Mouse (Mus musculus) G1E (cell line): ENCODE measurements around the gene Olfr525. TPM values are rescaled to one million over a fixed set of nuclear protein-coding genes. Genes with fewer than 3 reads are reported as not detected.

Experiments
- ATAC-seq: 2 replicates; pipeline ENCODE4 v1.8.0; 2016; ENCODE audit warnings: mild to moderate bottlenecking; ENCODE audit not compliant: insufficient number of reproducible peaks, poor library complexity, low FRiP score, severe bottlenecking; ENCODE audit errors: extremely low read depth
- DNase-seq: peaks from one replicate; pipeline ENCODE4 v3.0.0; 2012; ENCODE audit warnings: low spot score
- H3K27me3 ChIP-seq: 2 replicates; pipeline ENCODE4 v1.6.1; 2012; ENCODE audit warnings: mild to moderate bottlenecking, low read length, inconsistent platforms; ENCODE audit not compliant: insufficient read depth
- H3K36me3 ChIP-seq: replicated peaks from 2 replicates; pipeline ENCODE3; 2012; ENCODE audit warnings: mild to moderate bottlenecking, inconsistent platforms
- H3K4me1 ChIP-seq: 2 replicates; pipeline ENCODE4 v1.6.1; 2012; ENCODE audit warnings: low read depth, low read length, inconsistent platforms, mixed read lengths; ENCODE audit not compliant: insufficient read depth
- H3K4me3 ChIP-seq: 2 replicates; pipeline ENCODE4 v1.5.1; 2012; ENCODE audit warnings: low read depth, mild to moderate bottlenecking, inconsistent platforms, low read length, moderate library complexity, mixed read lengths
- H3K9me3 ChIP-seq: replicated peaks from 2 replicates; pipeline ENCODE4 v1.6.1; 2012; ENCODE audit warnings: inconsistent platforms
- CTCF ChIP-seq: IDR thresholded peaks from 2 replicates; pipeline ENCODE4 v1.5.1; 2012; ENCODE audit warnings: low read depth, low read length, inconsistent platforms, mixed read lengths
- GATA1 ChIP-seq: IDR thresholded peaks from 2 replicates; pipeline ENCODE4 v1.6.1; 2012; ENCODE audit warnings: borderline replicate concordance, low read length, inconsistent platforms, mixed read lengths
- GATA2 ChIP-seq: IDR thresholded peaks from 2 replicates; pipeline ENCODE4 v1.6.1; 2012; ENCODE audit warnings: low read depth, low read length, inconsistent platforms, borderline replicate concordance
- POLR2AphosphoS5 ChIP-seq: IDR thresholded peaks from 2 replicates; pipeline ENCODE4 v1.6.1; 2012; ENCODE audit warnings: low read depth, low read length, inconsistent platforms; ENCODE audit not compliant: insufficient replicate concordance
- TAL1 ChIP-seq: conservative IDR thresholded peaks from 2 replicates; pipeline ENCODE4 v1.6.1; 2012; ENCODE audit warnings: low read depth, low read length, inconsistent platforms, mixed read lengths
- polyA plus RNA-seq: library from polyadenylated mRNA; stranded (reverse); fragments of >175 nt; gene quantifications from 2 replicates; pipeline ENCODE4 v1.2.3, GENCODE M21; 2012
- total RNA-seq, 2 experiments: library from RNA; stranded (forward) in 1 of 2; stranded (reverse) in 1 of 2; fragments of 200-1000 nt in 1 of 2; fragments of >200 nt in 1 of 2; fragmentation: Nextera tagmentation in 1 of 2; gene quantifications; 2 replicates each; pipeline ENCODE4 v1.2.3; 2014 to 2017

Gene Olfr525
- total and polyA plus RNA-seq, 3 experiments = 0.16 TPM; not detected in 2

DNA sequence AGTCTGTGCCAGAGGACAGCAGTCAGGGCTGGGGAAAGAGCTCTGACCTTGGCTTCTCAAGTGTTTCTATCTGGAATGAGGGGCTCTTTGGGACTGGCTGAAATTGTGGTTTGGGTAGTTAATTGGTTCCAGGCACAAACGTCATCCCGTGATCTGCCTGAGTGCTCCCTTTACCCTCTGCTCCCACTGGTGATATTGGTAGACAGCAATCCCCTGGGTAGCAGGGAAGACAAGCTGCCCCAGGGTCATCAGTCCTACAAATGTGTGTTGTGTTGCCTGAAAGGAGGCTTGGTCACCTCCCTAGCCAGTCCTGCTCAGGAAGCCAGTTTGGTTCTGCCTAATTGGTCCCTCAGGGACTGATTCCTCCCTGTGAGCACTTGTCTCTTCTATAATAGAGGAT lies 13.1 kb downstream of the Olfr525 start, which contains the start of gene Olfr527:
Gene Olfr527, plus strand, starts transcription at position 301 of the 400 bp plus-strand sequence.
- 0 out of 2 replicates have a peak, but pooled peaks cover 2% of the 10 kb centered on the region for H3K4me1 ChIP-seq
- DNase-seq (no peak), ATAC-seq (no peak)
- peaks cover 18% of the 10 kb centered on the region; the same call in 1 of the 2 replicates for H3K27me3 ChIP-seq
- H3K4me3 ChIP-seq = no peak within 1 kb of the TSS
- H3K9me3 ChIP-seq = no peaks in the 10 kb centered on the region
- TF ChIP-seq CTCF = no peak
- TF ChIP-seq GATA2 = no peak
- no peak for TF ChIP-seq POLR2AphosphoS5
- TF ChIP-seq TAL1 = no peak
- no peak for TF ChIP-seq GATA1
- no peaks in the 10 kb centered on the region for H3K36me3 ChIP-seq

DNA sequence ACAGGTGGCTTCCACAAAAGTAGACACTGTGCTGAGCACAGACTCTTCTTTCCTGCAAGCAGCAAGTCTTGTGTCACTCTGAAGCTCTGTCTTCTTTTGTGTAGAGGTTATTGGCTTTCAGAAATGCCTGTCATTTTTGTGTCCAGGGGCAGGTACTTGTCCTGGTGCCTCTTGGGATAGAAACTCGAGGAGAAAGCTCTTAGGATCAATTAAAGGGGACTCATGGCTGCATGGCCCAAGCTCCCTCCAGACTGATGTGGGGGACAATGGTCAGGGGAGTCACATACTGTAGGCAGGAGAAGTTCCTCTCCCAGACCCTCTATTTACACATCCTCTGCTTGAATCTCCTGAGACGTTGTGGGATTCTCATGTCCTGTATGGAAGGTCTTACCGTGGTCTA lies 40.9 kb downstream of the Olfr525 start, which contains the start of gene Olfr60:
Gene Olfr60, minus strand, starts transcription at position 101 of the 400 bp plus-strand sequence.
- Histone ChIP-seq H3K27me3 (peaks cover 2% of the 10 kb centered on the region; the same call in 1 of the 2 replicates), H3K4me1 (no peaks in the 10 kb centered on the region), H3K36me3 (no peaks in the 10 kb centered on the region), H3K4me3 (no peak within 1 kb of the TSS), H3K9me3 (peaks cover 7% of the 10 kb centered on the region)
- TF ChIP-seq POLR2AphosphoS5 = no peak
- TF ChIP-seq GATA2 = no peak
- no peak for TF ChIP-seq TAL1
- TF ChIP-seq CTCF = no peak
- TF ChIP-seq GATA1 = no peak
- ATAC-seq = no peak
- DNase-seq = no peak

DNA sequence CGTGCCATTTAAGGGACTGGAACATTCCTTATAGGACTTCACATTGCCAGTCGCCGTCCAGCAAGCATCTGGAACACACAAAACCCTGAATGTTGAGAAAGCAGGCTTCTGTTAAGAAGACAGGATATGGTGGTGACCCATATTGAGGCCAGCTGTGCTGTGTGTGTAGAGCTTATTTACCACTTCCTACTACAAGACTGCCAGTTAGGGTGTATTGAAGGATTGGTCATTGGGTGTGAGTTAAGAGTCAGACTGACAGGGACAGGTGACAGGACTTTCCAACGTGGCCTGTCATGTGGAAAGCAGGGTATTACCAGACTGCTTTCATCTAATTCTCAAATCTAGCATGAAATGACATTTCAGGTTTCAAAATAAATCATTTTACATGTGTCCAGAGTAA lies 53.6 kb downstream of the Olfr525 start:
- Histone ChIP-seq H3K4me1 (no peaks in the 10 kb centered on the region), H3K36me3 (no peaks in the 10 kb centered on the region), H3K27me3 (peaks cover 4% of the 10 kb centered on the region), H3K4me3 (no peak overlapping the region), H3K9me3 (no peaks in the 10 kb centered on the region)
- no peak for DNase-seq
- TF ChIP-seq TAL1 (no peak), GATA2 (no peak), CTCF (no peak), POLR2AphosphoS5 (no peak), GATA1 (no peak)
- ATAC-seq = no peak

DNA sequence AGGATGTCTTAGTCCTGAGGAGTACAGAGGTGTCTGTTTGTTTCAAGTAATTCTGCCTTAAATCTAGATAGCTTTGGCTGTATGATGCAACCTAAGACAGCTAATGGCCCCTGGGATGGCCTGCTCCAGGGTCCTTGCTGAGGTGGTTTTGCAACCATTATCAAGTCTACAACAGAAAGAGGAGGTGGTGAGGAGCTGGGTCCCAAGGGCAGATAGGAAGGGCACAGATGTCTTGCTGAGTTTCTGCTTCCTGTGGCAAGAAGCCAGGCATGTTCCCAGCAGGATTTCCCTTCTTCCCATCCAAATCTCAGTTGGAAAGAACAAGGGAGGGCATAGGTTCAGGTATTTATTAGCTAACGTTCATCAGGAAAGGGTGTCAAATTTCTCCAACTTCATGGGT lies 55.6 kb downstream of the Olfr525 start, which contains the start of gene Olfr530:
Gene Olfr530, minus strand, starts transcription at position 101 of the 400 bp plus-strand sequence.
- ATAC-seq = no peak

DNA sequence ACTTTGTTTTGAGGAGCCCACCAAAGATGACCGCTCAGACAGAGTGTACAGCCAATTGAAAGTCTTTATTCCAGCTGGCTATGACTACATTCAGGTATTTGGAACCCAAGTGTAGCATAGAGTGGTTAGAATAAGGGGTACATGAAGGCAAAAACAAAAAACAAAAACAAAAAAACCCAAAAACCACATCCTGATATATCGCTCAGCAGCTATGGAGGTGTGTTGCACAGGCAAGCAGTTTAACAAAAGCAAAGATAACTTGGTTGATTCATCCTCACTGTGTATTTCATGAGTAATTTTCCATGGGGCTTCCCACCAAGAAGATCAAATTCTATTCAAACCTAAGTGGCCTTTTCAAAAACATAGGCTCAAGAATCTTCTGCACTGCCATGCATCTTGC lies 56.3 kb downstream of the Olfr525 start:
- no peak for DNase-seq
- no peaks in the 10 kb centered on the region for H3K4me1 ChIP-seq
- TF ChIP-seq POLR2AphosphoS5 (no peak), TAL1 (no peak), CTCF (no peak), GATA2 (no peak), GATA1 (no peak)
- no peaks in the 10 kb centered on the region for H3K36me3 ChIP-seq
- no peak overlapping the region for H3K4me3 ChIP-seq
- H3K9me3 ChIP-seq = no peaks in the 10 kb centered on the region
- no peak for ATAC-seq
- no peaks in the 10 kb centered on the region for H3K27me3 ChIP-seq

More for the DNA sequence above, 55.6 kb downstream of the Olfr525 start, which contains the start of gene Olfr530:
- Histone ChIP-seq H3K36me3 (no peaks in the 10 kb centered on the region), H3K4me1 (no peaks in the 10 kb centered on the region), H3K9me3 (no peaks in the 10 kb centered on the region), H3K4me3 (no peak within 1 kb of the TSS), H3K27me3 (no peaks in the 10 kb centered on the region)
- DNase-seq = no peak
- TF ChIP-seq CTCF (no peak), TAL1 (no peak), POLR2AphosphoS5 (no peak), GATA2 (no peak), GATA1 (no peak)

Other genes with a start within 250 kb of the Olfr525 start
Only the 20 nearest of the 21 such genes appear.
- not detected in 2 replicates for gene Caly, start 238.3 kb upstream of the Olfr525 start, total RNA-seq (2014; fragmentation: Nextera tagmentation)
- gene Caly, start 238.3 kb upstream of the Olfr525 start, total RNA-seq (2017) = not detected in 2 replicates
- not detected in 2 replicates for gene Caly, start 238.3 kb upstream of the Olfr525 start, polyA plus RNA-seq
- not detected in 2 replicates for gene Prap1, start 227.5 kb upstream of the Olfr525 start, total RNA-seq (2014; fragmentation: Nextera tagmentation)
- gene Prap1, start 227.5 kb upstream of the Olfr525 start, total RNA-seq (2017) = not detected in 2 replicates
- gene Prap1, start 227.5 kb upstream of the Olfr525 start, polyA plus RNA-seq = not detected in 2 replicates
- 6.7 TPM in 1 of 2 replicates, not detected in the other for gene Fuom, start 218.4 kb upstream of the Olfr525 start, total RNA-seq (2014; fragmentation: Nextera tagmentation)
- 16.0 and 17.4 TPM in 2 replicates for gene Fuom, start 218.4 kb upstream of the Olfr525 start, total RNA-seq (2017)
- gene Fuom, start 218.4 kb upstream of the Olfr525 start, polyA plus RNA-seq = 17.4 and 18.2 TPM in 2 replicates
- 9.4 and 10.5 TPM in 2 replicates for gene Paox, start 205.1 kb upstream of the Olfr525 start, total RNA-seq (2014; fragmentation: Nextera tagmentation)
- gene Paox, start 205.1 kb upstream of the Olfr525 start, total RNA-seq (2017) = 11.4 and 11.7 TPM in 2 replicates
- 3.0 and 6.0 TPM in 2 replicates for gene Paox, start 205.1 kb upstream of the Olfr525 start, polyA plus RNA-seq
- 32.6 TPM in 2 replicates for gene Echs1, start 204.4 kb upstream of the Olfr525 start, total RNA-seq (2014; fragmentation: Nextera tagmentation)
- gene Echs1, start 204.4 kb upstream of the Olfr525 start, total RNA-seq (2017) = 81.5 and 96.9 TPM in 2 replicates
- gene Echs1, start 204.4 kb upstream of the Olfr525 start, polyA plus RNA-seq = 2.2 and 5.8 TPM in 2 replicates
- 29.0 and 41.0 TPM in 2 replicates for gene Mtg1, start 183.3 kb upstream of the Olfr525 start, total RNA-seq (2014; fragmentation: Nextera tagmentation)
- 10.2 and 10.5 TPM in 2 replicates for gene Mtg1, start 183.3 kb upstream of the Olfr525 start, total RNA-seq (2017)
- gene Mtg1, start 183.3 kb upstream of the Olfr525 start, polyA plus RNA-seq = 10.5 and 11.2 TPM in 2 replicates
- gene Sprn, start 166.0 kb upstream of the Olfr525 start, total RNA-seq (2014; fragmentation: Nextera tagmentation) = not detected in 2 replicates
- gene Sprn, start 166.0 kb upstream of the Olfr525 start, total RNA-seq (2017) = 0.11 TPM in 1 of 2 replicates, not detected in the other
- not detected in 2 replicates for gene Sprn, start 166.0 kb upstream of the Olfr525 start, polyA plus RNA-seq
- not detected in 2 replicates for gene Olfr522, start 156.1 kb upstream of the Olfr525 start, total RNA-seq (2014; fragmentation: Nextera tagmentation)
- gene Olfr522, start 156.1 kb upstream of the Olfr525 start, total RNA-seq (2017) = under 0.01 and 0.05 TPM in 2 replicates
- not detected in 2 replicates for gene Olfr522, start 156.1 kb upstream of the Olfr525 start, polyA plus RNA-seq
- not detected in 2 replicates for gene Olfr523, start 147.6 kb upstream of the Olfr525 start, total RNA-seq (2014; fragmentation: Nextera tagmentation)
- gene Olfr523, start 147.6 kb upstream of the Olfr525 start, total RNA-seq (2017) = 0.06 and 0.11 TPM in 2 replicates
- not detected in 2 replicates for gene Olfr523, start 147.6 kb upstream of the Olfr525 start, polyA plus RNA-seq
- not detected in 2 replicates for gene Olfr524, start 114.9 kb upstream of the Olfr525 start, total RNA-seq (2014; fragmentation: Nextera tagmentation)
- gene Olfr524, start 114.9 kb upstream of the Olfr525 start, total RNA-seq (2017) = 0.05 and 0.06 TPM in 2 replicates
- not detected in 2 replicates for gene Olfr524, start 114.9 kb upstream of the Olfr525 start, polyA plus RNA-seq
- gene Cd163l1, start 102.6 kb upstream of the Olfr525 start, total RNA-seq (2014; fragmentation: Nextera tagmentation) = not detected in 2 replicates
- not detected in 2 replicates for gene Cd163l1, start 102.6 kb upstream of the Olfr525 start, total RNA-seq (2017)
- not detected in 2 replicates for gene Cd163l1, start 102.6 kb upstream of the Olfr525 start, polyA plus RNA-seq
- gene 5830411N06Rik, start 73.6 kb upstream of the Olfr525 start, total RNA-seq (2014; fragmentation: Nextera tagmentation) = not detected in 2 replicates
- 0.05 TPM in 1 of 2 replicates, not detected in the other for gene 5830411N06Rik, start 73.6 kb upstream of the Olfr525 start, total RNA-seq (2017)
- not detected in 2 replicates for gene 5830411N06Rik, start 73.6 kb upstream of the Olfr525 start, polyA plus RNA-seq
- gene Olfr527, start 13.2 kb downstream of the Olfr525 start, total RNA-seq (2014; fragmentation: Nextera tagmentation) = not detected in 2 replicates
- gene Olfr527, start 13.2 kb downstream of the Olfr525 start, total RNA-seq (2017) = 0.06 and 0.44 TPM in 2 replicates
- gene Olfr527, start 13.2 kb downstream of the Olfr525 start, polyA plus RNA-seq = not detected in 2 replicates
- gene Olfr60, start 40.8 kb downstream of the Olfr525 start, total RNA-seq (2014; fragmentation: Nextera tagmentation) = not detected in 2 replicates
- 0.16 and 0.29 TPM in 2 replicates for gene Olfr60, start 40.8 kb downstream of the Olfr525 start, total RNA-seq (2017)
- gene Olfr60, start 40.8 kb downstream of the Olfr525 start, polyA plus RNA-seq = not detected in 2 replicates
- gene Olfr530, start 55.5 kb downstream of the Olfr525 start, total RNA-seq (2014; fragmentation: Nextera tagmentation) = not detected in 2 replicates
- gene Olfr530, start 55.5 kb downstream of the Olfr525 start, total RNA-seq (2017) = 0.12 TPM in 1 of 2 replicates, not detected in the other
- not detected in 2 replicates for gene Olfr530, start 55.5 kb downstream of the Olfr525 start, polyA plus RNA-seq
- gene Olfr531, start 82.1 kb downstream of the Olfr525 start, total RNA-seq (2014; fragmentation: Nextera tagmentation) = not detected in 2 replicates
- gene Olfr531, start 82.1 kb downstream of the Olfr525 start, total RNA-seq (2017) = 0.11 TPM in 1 of 2 replicates, not detected in the other
- gene Olfr531, start 82.1 kb downstream of the Olfr525 start, polyA plus RNA-seq = not detected in 2 replicates
- not detected in 2 replicates for gene Olfr532, start 100.8 kb downstream of the Olfr525 start, total RNA-seq (2014; fragmentation: Nextera tagmentation)
- gene Olfr532, start 100.8 kb downstream of the Olfr525 start, total RNA-seq (2017) = 0.06 TPM in 1 of 2 replicates, not detected in the other
- gene Olfr532, start 100.8 kb downstream of the Olfr525 start, polyA plus RNA-seq = not detected in 2 replicates
- not detected in 2 replicates for gene Olfr533, start 142.5 kb downstream of the Olfr525 start, total RNA-seq (2014; fragmentation: Nextera tagmentation)
- 0.11 TPM in 1 of 2 replicates, not detected in the other for gene Olfr533, start 142.5 kb downstream of the Olfr525 start, total RNA-seq (2017)
- gene Olfr533, start 142.5 kb downstream of the Olfr525 start, polyA plus RNA-seq = not detected in 2 replicates
- gene Olfr535, start 163.4 kb downstream of the Olfr525 start, total RNA-seq (2014; fragmentation: Nextera tagmentation) = not detected in 2 replicates
- 0.11 and 0.17 TPM in 2 replicates for gene Olfr535, start 163.4 kb downstream of the Olfr525 start, total RNA-seq (2017)
- not detected in 2 replicates for gene Olfr535, start 163.4 kb downstream of the Olfr525 start, polyA plus RNA-seq
- gene Olfr536, start 186.5 kb downstream of the Olfr525 start, total RNA-seq (2014; fragmentation: Nextera tagmentation) = not detected in 2 replicates
- 0.06 and 0.66 TPM in 2 replicates for gene Olfr536, start 186.5 kb downstream of the Olfr525 start, total RNA-seq (2017)
- not detected in 2 replicates for gene Olfr536, start 186.5 kb downstream of the Olfr525 start, polyA plus RNA-seq